Mouse (Mus musculus) intestine, embryonic 14.5 days (tissue): ENCODE results near the gene Iqsec3. TPM values are rescaled to one million over a fixed set of nuclear protein-coding genes. Genes with fewer than 3 reads are reported as not detected.
A peak's percentile ranks its signal among the peaks of the same experiment; 100 is the strongest.

ENCODE experiments used
- ATAC-seq: fragments of 200-750 bp; cut with Nextera tagmentation; replicated peaks from 2 replicates; pipeline ENCODE4 v1.8.0; 2017; ENCODE audit warnings: low read depth, moderate number of reproducible peaks, moderate TSS enrichment, moderate library complexity; ENCODE audit not compliant: low FRiP score, low TSS enrichment
- DNase-seq: peaks from one replicate; pipeline ENCODE4 v3.0.0-alpha.2; 2018; ENCODE audit warnings: low spot score
- H3K27ac ChIP-seq: fragments of 300-500 bp; sonication (generic); 2 replicates; pipeline ENCODE4 v1.5.1; 2014; ENCODE audit warnings: low read depth, mild to moderate bottlenecking, control low read depth
- H3K27me3 ChIP-seq: fragments of 300-500 bp; sonication (generic); replicated peaks from 2 replicates; pipeline ENCODE4 v1.6.1; 2014; ENCODE audit warnings: low read length, control low read depth; ENCODE audit not compliant: control insufficient read depth, insufficient read depth
- H3K36me3 ChIP-seq: fragments of 300-500 bp; sonication (generic); 2 replicates; pipeline ENCODE4 v1.6.1; 2014; ENCODE audit warnings: low read length, control low read depth; ENCODE audit not compliant: control insufficient read depth, insufficient read depth
- H3K4me1 ChIP-seq: fragments of 300-500 bp; sonication (generic); replicated peaks from 2 replicates; pipeline ENCODE4 v1.6.1; 2014; ENCODE audit warnings: low read length, control low read depth, mixed read lengths; ENCODE audit not compliant: control insufficient read depth, insufficient read depth
- H3K4me2 ChIP-seq: fragments of 300-500 bp; sonication (generic); 2 replicates; pipeline ENCODE4 v1.6.1; 2014; ENCODE audit warnings: low read length
- H3K4me3 ChIP-seq: fragments of 300-500 bp; sonication (generic); 2 replicates; pipeline ENCODE4 v1.5.1; 2014; ENCODE audit warnings: low read depth, low read length, control low read depth, mixed read lengths
- H3K9ac ChIP-seq: fragments of 300-500 bp; sonication (generic); 2 replicates; pipeline ENCODE4 v1.6.1; 2014; ENCODE audit warnings: mild to moderate bottlenecking, low read length
- H3K9me3 ChIP-seq: fragments of 300-500 bp; sonication (generic); 2 replicates; pipeline ENCODE4 v1.6.1; 2016; ENCODE audit warnings: low read length, control low read depth; ENCODE audit not compliant: control insufficient read depth
- WGBS: fragments of 180-500 bp; shearing (Covaris S2); extraction: QIAGEN DNeasy Blood & Tissue Kit; methylation state at CpG from one replicate; pipeline ENCODE4 v1.1.7; 2014; 5-methylcytosine and 5-hydroxymethylcytosine counted together
- polyA plus RNA-seq: library from polyadenylated mRNA; unstranded; fragments of >200 nt; fragmentation: Nextera tagmentation; extraction: Ambion mirVana; gene quantifications from 2 replicates; pipeline ENCODE4 v1.2.1, GENCODE M21; 2014

The Iqsec3 gene
- polyA plus RNA-seq, 1 experiment from 2014 or later = 0.42 TPM

- H3K27me3 ChIP-seq = no peaks in the 10 kb centered on the region
- H3K4me2 ChIP-seq = no peak overlapping the region
- no peak overlapping the region for H3K27ac ChIP-seq
- no peak for DNase-seq
- H3K4me1 ChIP-seq = no peaks in the 10 kb centered on the region
- no peak for ATAC-seq
- H3K36me3 ChIP-seq = no peaks in the 10 kb centered on the region
- no peak overlapping the region for H3K9ac ChIP-seq
- H3K4me3 ChIP-seq = no peak overlapping the region
- no peaks in the 10 kb centered on the region for H3K9me3 ChIP-seq
- 45% methylated on average over 12 of the region's 12 CpGs for WGBS
Measured at GRCm38 (mm10) chr6:121424403-121424802, 49.1 kb downstream of the Iqsec3 start.

DNA sequence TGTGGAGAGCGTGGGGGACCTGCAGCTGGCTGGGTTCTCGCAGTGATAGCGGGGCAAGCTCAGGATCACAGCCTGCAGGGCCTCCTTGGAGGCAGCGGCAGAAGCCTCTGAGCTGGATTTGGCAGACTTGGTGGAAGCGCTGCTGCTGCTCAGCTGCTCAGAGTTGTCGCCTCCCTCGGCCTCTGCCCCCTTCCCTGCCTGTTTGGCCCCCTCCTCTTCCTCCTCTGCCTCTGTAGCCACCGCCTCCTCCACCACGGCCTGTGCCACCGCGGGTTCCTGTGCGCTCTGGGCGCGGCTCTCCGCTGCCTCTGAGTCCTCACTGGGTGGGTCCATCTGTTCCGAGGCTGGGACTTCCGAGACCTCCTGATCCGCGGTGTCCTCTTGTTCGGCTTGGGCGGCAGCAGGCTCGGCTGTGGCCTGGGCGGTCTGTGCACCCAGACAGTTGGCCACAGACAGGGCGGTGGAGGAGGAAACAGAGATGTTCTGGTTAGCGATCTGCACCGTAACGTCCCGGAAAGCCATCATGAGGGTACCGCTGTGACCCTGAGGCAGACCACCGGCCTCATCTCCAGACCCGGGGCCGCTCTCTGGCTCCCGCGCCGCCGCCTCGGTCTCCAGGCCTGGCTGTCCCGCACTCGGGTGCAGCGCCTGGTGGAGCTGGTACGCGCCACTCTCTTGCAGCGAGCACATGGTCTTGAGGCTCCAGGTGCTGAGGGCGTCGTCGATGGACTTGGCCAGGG, 60.8 kb downstream of the Iqsec3 start:
- WGBS = 2% methylated on average over 46 of the region's 46 CpGs

GRCm38 (mm10) chr6:121407571-121408011, 65.9 kb downstream of the Iqsec3 start:
- no peaks in the 10 kb centered on the region for H3K9me3 ChIP-seq
- no peak overlapping the region for H3K4me3 ChIP-seq
- H3K9ac ChIP-seq = no peak overlapping the region
- DNase-seq = no peak
- peaks cover 24% of the 10 kb centered on the region for H3K27me3 ChIP-seq
- no peak overlapping the region for H3K27ac ChIP-seq
- no peaks in the 10 kb centered on the region for H3K36me3 ChIP-seq
- no peak for ATAC-seq
- H3K4me1 ChIP-seq = no peaks in the 10 kb centered on the region
- H3K4me2 ChIP-seq = no peak overlapping the region
- 35% methylated on average over 5 of the region's 5 CpGs for whole genome bisulfite sequencing

More for the DNA sequence above, 60.8 kb downstream of the Iqsec3 start:
- no peaks in the 10 kb centered on the region for H3K36me3 ChIP-seq
- H3K4me1 ChIP-seq = no peaks in the 10 kb centered on the region
- H3K27ac ChIP-seq = no peak overlapping the region
- no peak for ATAC-seq
- peak overlapping the region; percentile 37 for H3K4me2 ChIP-seq
- DNase-seq = peak; percentile 52
- H3K4me3 ChIP-seq = peak overlapping the region; percentile 17
- H3K27me3 ChIP-seq = peaks cover 52% of the 10 kb centered on the region
- no peak overlapping the region for H3K9ac ChIP-seq
- H3K9me3 ChIP-seq = no peaks in the 10 kb centered on the region

- Histone ChIP-seq H3K27me3 (0 out of 2 replicates have a peak, but pooled peaks cover 2% of the 10 kb centered on the region), H3K4me3 (no peak overlapping the region), H3K4me1 (no peaks in the 10 kb centered on the region), H3K27ac (no peak overlapping the region), H3K9ac (no peak overlapping the region), H3K4me2 (no peak overlapping the region), H3K9me3 (no peaks in the 10 kb centered on the region), H3K36me3 (no peaks in the 10 kb centered on the region)
- DNase-seq = no peak
- WGBS = 94% methylated on average over 8 of the region's 8 CpGs
- no peak for ATAC-seq
Measured at GRCm38 (mm10) chr6:121405311-121405710, 68.2 kb downstream of the Iqsec3 start.

GRCm38 (mm10) chr6:121402661-121403244, 70.7 kb downstream of the Iqsec3 start:
- DNase-seq = no peak
- whole genome bisulfite sequencing = 88% methylated on average over 8 of the region's 8 CpGs
- H3K4me1 ChIP-seq = no peaks in the 10 kb centered on the region

GRCm38 (mm10) chr6:121401826-121402660, 71.4 kb downstream of the Iqsec3 start:
- Histone ChIP-seq H3K9me3 (0 out of 2 replicates have a peak, but pooled peaks cover 2% of the 10 kb centered on the region), H3K4me3 (no peak overlapping the region), H3K4me1 (no peaks in the 10 kb centered on the region), H3K27me3 (no peaks in the 10 kb centered on the region), H3K27ac (no peak overlapping the region), H3K4me2 (no peak overlapping the region), H3K9ac (no peak overlapping the region), H3K36me3 (no peaks in the 10 kb centered on the region)
- DNase-seq = no peak
- 83% methylated on average over 14 of the region's 14 CpGs for WGBS
- no peak for ATAC-seq

More at GRCm38 (mm10) chr6:121402661-121403244, 70.7 kb downstream of the Iqsec3 start:
- no peak for ATAC-seq
- H3K4me3 ChIP-seq = no peak overlapping the region
- H3K9ac ChIP-seq = no peak overlapping the region
- 0 out of 2 replicates have a peak, but pooled peaks cover 2% of the 10 kb centered on the region for H3K9me3 ChIP-seq
- H3K27ac ChIP-seq = no peak overlapping the region
- H3K4me2 ChIP-seq = no peak overlapping the region
- no peaks in the 10 kb centered on the region for H3K36me3 ChIP-seq
- H3K27me3 ChIP-seq = no peaks in the 10 kb centered on the region

DNA sequence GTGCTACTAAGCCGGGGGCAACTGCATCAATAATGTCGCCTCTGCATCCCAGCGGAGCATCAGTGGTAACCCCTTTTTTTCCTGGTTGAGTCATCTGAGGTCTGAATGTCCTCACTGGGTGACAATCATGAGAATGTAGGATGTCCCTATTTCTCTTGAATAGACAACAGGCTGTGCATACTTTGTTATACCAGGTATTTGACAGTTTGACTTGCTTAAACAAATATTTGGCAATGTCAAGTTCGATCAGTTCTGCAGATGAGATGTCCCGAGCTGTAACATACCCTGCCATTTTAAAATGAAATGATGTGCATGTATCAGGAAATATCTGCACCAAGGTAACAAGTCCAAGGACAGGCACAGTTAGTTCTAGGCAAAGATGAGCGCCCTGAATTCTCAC, 72.3 kb downstream of the Iqsec3 start:
- Histone ChIP-seq H3K36me3 (no peaks in the 10 kb centered on the region), H3K4me3 (no peak overlapping the region), H3K4me1 (no peaks in the 10 kb centered on the region), H3K27me3 (no peaks in the 10 kb centered on the region), H3K27ac (no peak overlapping the region), H3K4me2 (no peak overlapping the region), H3K9ac (no peak overlapping the region), H3K9me3 (0 out of 2 replicates have a peak, but pooled peaks cover 2% of the 10 kb centered on the region)
- WGBS = 81% methylated on average over 6 of the region's 6 CpGs
- ATAC-seq (no peak), DNase-seq (no peak)

DNA sequence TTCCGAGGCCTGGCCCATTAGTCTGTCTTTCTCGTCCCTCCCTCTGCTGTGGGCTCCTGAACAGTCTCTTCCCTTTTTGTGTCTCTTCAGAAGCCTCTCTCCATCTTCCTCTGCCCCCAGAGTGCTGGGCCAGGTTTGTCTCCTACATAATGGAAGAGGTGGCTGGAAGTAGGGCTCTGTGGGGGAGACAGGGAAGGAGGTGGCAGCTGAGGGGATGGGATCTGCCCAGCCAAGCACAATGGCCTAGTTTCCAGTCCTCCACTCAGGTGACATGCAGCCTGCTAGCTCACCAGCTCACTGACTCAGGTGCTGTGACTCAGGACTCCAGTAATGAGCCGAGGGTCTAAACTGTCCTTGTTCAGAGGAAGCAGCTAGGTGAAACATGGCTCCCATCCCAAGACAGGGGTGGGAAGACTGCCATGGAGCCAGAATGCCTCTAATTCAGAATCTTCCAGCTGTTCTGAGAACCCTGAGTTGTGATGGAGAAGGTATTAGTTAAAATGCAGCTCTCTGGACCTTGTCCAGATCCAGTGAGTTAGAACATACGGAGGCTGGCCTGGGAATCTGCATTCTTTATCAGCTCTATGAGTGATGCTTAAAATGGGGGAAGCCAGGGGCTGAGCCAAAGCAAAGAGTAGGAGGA, 80.7 kb downstream of the Iqsec3 start:
- Histone ChIP-seq H3K36me3 (no peaks in the 10 kb centered on the region), H3K4me3 (no peak overlapping the region), H3K27me3 (no peaks in the 10 kb centered on the region), H3K9me3 (peaks cover 4% of the 10 kb centered on the region; the same call in 1 of the 2 replicates), H3K9ac (no peak overlapping the region), H3K4me1 (no peaks in the 10 kb centered on the region), H3K4me2 (no peak overlapping the region), H3K27ac (no peak overlapping the region)
- DNase-seq (no peak), ATAC-seq (no peak)
- WGBS = 96% methylated on average over 4 of the region's 4 CpGs
